Mouse (Mus musculus) hindbrain, embryonic 11.5 days (tissue): ENCODE measurements around the gene Cyp2j7. TPM values are rescaled to one million over a fixed set of nuclear protein-coding genes. Genes with fewer than 3 reads are reported as not detected.

Experiments used
- ATAC-seq: fragments of 200-750 bp; cut with Nextera tagmentation; 2 replicates; pipeline ENCODE4 v1.8.0; 2017; ENCODE audit warnings: mild to moderate bottlenecking, moderate TSS enrichment, moderate library complexity; ENCODE audit not compliant: low FRiP score
- DNase-seq: peaks from one replicate; pipeline ENCODE4 v3.0.0-alpha.2; 2015; ENCODE audit warnings: low spot score
- H3K27ac ChIP-seq: fragments of 300-500 bp; sonication (generic); 2 replicates; pipeline ENCODE4 v1.5.1; 2014; ENCODE audit warnings: mild to moderate bottlenecking, low read depth, low read length
- H3K27me3 ChIP-seq: fragments of 300-500 bp; sonication (generic); 2 replicates; pipeline ENCODE4 v1.6.1; 2014; ENCODE audit warnings: mild to moderate bottlenecking, low read length, moderate library complexity, mixed read lengths; ENCODE audit not compliant: control insufficient read depth, insufficient read depth
- H3K36me3 ChIP-seq: fragments of 300-500 bp; sonication (generic); 2 replicates; pipeline ENCODE4 v1.6.1; 2014; ENCODE audit warnings: mild to moderate bottlenecking, low read length, moderate library complexity, mixed read lengths; ENCODE audit not compliant: control insufficient read depth, insufficient read depth
- H3K4me1 ChIP-seq: fragments of 300-500 bp; sonication (generic); replicated peaks from 2 replicates; pipeline ENCODE4 v1.6.1; 2014; ENCODE audit warnings: low read length, mixed read lengths; ENCODE audit not compliant: control insufficient read depth, insufficient read depth
- H3K4me2 ChIP-seq: fragments of 300-500 bp; sonication (generic); replicated peaks from 2 replicates; pipeline ENCODE4 v1.6.1; 2014; ENCODE audit warnings: mild to moderate bottlenecking, low read depth, low read length
- H3K4me3 ChIP-seq: fragments of 300-500 bp; sonication (generic); 2 replicates; pipeline ENCODE4 v1.5.1; 2014; ENCODE audit warnings: low read depth, low read length
- H3K9ac ChIP-seq: fragments of 300-500 bp; sonication (generic); 2 replicates; pipeline ENCODE4 v1.6.1; 2014; ENCODE audit warnings: low read depth, low read length
- H3K9me3 ChIP-seq: fragments of 300-500 bp; sonication (generic); 2 replicates; pipeline ENCODE4 v1.6.1; 2016; ENCODE audit warnings: low read length; ENCODE audit not compliant: control insufficient read depth
- WGBS: fragments of 180-500 bp; shearing (Covaris S2); extraction: QIAGEN DNeasy Blood & Tissue Kit; methylation state at CpG from one replicate; pipeline ENCODE4 v1.1.7; 2014; 5-methylcytosine and 5-hydroxymethylcytosine counted together
- polyA plus RNA-seq: library from polyadenylated mRNA; unstranded; fragments of >200 nt; fragmentation: Nextera tagmentation; extraction: Ambion mirVana; gene quantifications from 2 replicates; pipeline ENCODE4 v1.2.1, GENCODE M21; 2014

Gene Cyp2j7
- polyA plus RNA-seq, 1 experiment from 2014 or later = not detected

DNA sequence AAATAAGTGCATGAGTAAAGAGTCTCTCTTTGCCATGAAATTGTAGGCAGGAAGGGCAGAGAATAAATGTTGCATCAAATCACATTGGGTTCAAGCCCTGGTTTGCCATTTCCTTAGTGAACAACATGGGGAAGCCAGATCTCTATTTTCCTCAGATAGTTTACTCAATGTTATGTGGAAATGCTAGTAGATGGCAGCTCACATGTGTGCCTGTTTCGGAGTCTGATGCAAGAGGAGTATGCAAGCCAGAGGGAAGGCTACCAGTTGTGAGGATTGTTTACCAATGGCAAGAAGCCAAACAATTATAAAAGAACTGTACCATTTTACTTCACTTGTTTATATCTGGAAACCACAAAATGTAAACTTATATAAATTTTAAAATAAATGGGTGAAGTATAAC lies 74.9 kb downstream of the Cyp2j7 start:
- no peak overlapping the region for H3K27ac ChIP-seq
- WGBS = 72% methylated on average over 1 of the region's 1 CpGs
- H3K27me3 ChIP-seq = no peaks in the 10 kb centered on the region
- H3K9me3 ChIP-seq = no peaks in the 10 kb centered on the region
- DNase-seq (no peak), ATAC-seq (no peak)
- no peaks in the 10 kb centered on the region for H3K4me1 ChIP-seq
- H3K9ac ChIP-seq = no peak overlapping the region
- H3K4me2 ChIP-seq = no peak overlapping the region
- no peaks in the 10 kb centered on the region for H3K36me3 ChIP-seq
- H3K4me3 ChIP-seq = no peak overlapping the region

Other genes starting within 250 kb of the Cyp2j7 start
- gene Cyp2j13, start 159.1 kb downstream of the Cyp2j7 start, polyA plus RNA-seq = not detected in 2 replicates
- not detected in 2 replicates for gene Cyp2j12, start 95.5 kb downstream of the Cyp2j7 start, polyA plus RNA-seq
- gene Cyp2j11, start 112.0 kb upstream of the Cyp2j7 start, polyA plus RNA-seq = not detected in 2 replicates